Comparison of ENCODE assay signal across 8 mouse cellular contexts in the genomic region with DNA sequence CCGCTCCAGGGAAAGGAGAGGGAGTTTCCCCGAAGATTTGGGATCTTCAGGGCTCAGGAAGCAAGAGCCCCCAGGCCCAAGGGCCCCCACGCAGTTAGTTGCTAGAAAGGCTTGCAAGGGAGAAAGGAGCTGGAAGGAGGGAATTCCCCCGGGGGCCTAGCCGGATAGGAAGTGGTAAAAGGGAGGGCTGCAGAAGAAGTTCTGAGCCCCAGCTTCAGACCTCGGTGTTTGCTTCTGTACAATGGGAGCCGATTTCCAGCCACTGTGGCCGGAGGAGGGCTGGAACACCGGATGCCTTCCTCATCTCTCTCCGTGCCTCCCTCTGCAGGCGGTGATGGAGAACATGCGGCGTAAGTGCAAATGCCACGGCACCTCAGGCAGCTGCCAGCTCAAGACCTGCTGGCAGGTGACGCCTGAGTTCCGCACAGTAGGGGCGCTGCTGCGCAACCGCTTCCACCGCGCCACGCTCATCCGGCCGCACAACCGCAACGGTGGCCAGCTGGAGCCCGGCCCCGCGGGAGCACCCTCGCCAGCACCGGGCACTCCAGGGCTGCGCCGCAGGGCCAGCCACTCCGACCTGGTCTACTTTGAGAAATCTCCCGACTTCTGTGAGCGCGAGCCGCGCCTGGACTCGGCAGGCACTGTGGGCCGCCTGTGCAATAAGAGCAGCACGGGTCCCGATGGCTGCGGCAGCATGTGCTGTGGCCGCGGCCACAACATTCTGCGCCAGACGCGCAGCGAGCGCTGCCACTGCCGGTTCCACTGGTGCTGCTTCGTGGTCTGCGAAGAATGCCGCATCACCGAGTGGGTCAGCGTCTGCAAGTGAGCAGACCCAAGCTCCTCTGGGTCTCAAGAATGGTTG. TPM values are rescaled to one million over a fixed set of nuclear protein-coding genes. Genes with fewer than 3 reads are reported as not detected.
A peak's percentile ranks its signal among the peaks of the same experiment; 100 is the strongest.
DNase-seq lines count a peak whose midpoint lies in the region; ATAC-seq and TF ChIP-seq lines count a peak whose summit lies in the region.

No protein-coding gene starts in this region.

- H3K4me2 ChIP-seq in limb, embryonic 12.5 days, result peak overlapping the region; percentile 84
- H3K4me2 ChIP-seq in midbrain, embryonic 14.5 days (ENCODE audit: low read length), result peak overlapping the region; percentile 88

- H3K9me3 ChIP-seq in limb, embryonic 12.5 days, result no peaks in the 10 kb centered on the region
- H3K9me3 ChIP-seq in midbrain, embryonic 14.5 days (ENCODE audit: control insufficient read depth, low read length), result no peaks in the 10 kb centered on the region

- H3K9ac ChIP-seq in limb, embryonic 12.5 days (replicated peaks), result peak overlapping the region; percentile 53; the same call in 1 of the 2 replicates
- peak overlapping the region; percentile 49 for H3K9ac ChIP-seq in midbrain, embryonic 14.5 days (replicated peaks; ENCODE audit: low read length)

- no peak overlapping the region for H3K27ac ChIP-seq in limb, embryonic 12.5 days
- H3K27ac ChIP-seq in midbrain, embryonic 14.5 days (replicated peaks; ENCODE audit: low read depth, low read length), result peak overlapping the region; percentile 55
- H3K27ac ChIP-seq in small intestine, adult 2 months (ENCODE audit: insufficient read depth, low read depth, low read length), result no peak overlapping the region

- no peak for TF ChIP-seq POLR2A in small intestine, adult 2 months (IDR thresholded peaks at IDR 0.05; ENCODE audit: low read depth, low read length)

- WGBS in limb, embryonic 12.5 days, result 1% methylated on average over 57 of the region's 57 CpGs
- WGBS in midbrain, embryonic 14.5 days, result 1% methylated on average over 57 of the region's 57 CpGs
- under 1% methylated on average over 57 of the region's 57 CpGs for WGBS in small intestine, adult 2 months

- TF ChIP-seq CTCF in small intestine, adult 2 months (IDR thresholded peaks at IDR 0.05; ENCODE audit: extremely low read depth, insufficient read length, insufficient replicate concordance, low read depth, low read length), result peak; percentile 55; the same call in 1 of the 2 replicates

- peaks cover 53% of the 10 kb centered on the region for H3K4me1 ChIP-seq in limb, embryonic 12.5 days (replicated peaks)
- H3K4me1 ChIP-seq in midbrain, embryonic 14.5 days (ENCODE audit: control insufficient read depth, insufficient read depth, low read length), result peaks cover 27% of the 10 kb centered on the region
- peaks cover 10% of the 10 kb centered on the region for H3K4me1 ChIP-seq in small intestine, adult 2 months (ENCODE audit: control insufficient read depth, insufficient read depth, insufficient read length, low read length)

- peak; percentile 79 to 80 for DNase-seq in cerebellum, postnatal 25 days
- DNase-seq in gastrocnemius, adult 8-10 months (ENCODE audit: low spot score in 2 of 2), result peak; percentile 69 to 83
- DNase-seq in induced T-regulatory cell, adult 2 months (ENCODE audit: low read depth), result peak; percentile 87
- DNase-seq in midbrain, embryonic 14.5 days, result peak; percentile 89

- H3K27me3 ChIP-seq in limb, embryonic 12.5 days, result peaks cover 99% of the 10 kb centered on the region
- peaks cover 63% of the 10 kb centered on the region for H3K27me3 ChIP-seq in midbrain, embryonic 14.5 days (ENCODE audit: control insufficient read depth, insufficient read depth, low read length)
- H3K27me3 ChIP-seq in small intestine, adult 2 months (ENCODE audit: control insufficient read depth, insufficient read depth, low read length), result peaks cover 65% of the 10 kb centered on the region

- no peaks in the 10 kb centered on the region for H3K36me3 ChIP-seq in limb, embryonic 12.5 days
- H3K36me3 ChIP-seq in midbrain, embryonic 14.5 days (ENCODE audit: control insufficient read depth, insufficient read depth, low read length), result no peaks in the 10 kb centered on the region
- no peaks in the 10 kb centered on the region for H3K36me3 ChIP-seq in small intestine, adult 2 months (ENCODE audit: control insufficient read depth, insufficient read depth, low read length)

- peak overlapping the region; percentile 50 for H3K4me3 ChIP-seq in limb, embryonic 12.5 days (replicated peaks)
- H3K4me3 ChIP-seq in midbrain, embryonic 14.5 days (replicated peaks; ENCODE audit: low read depth, low read length), result peak overlapping the region; percentile 47
- H3K4me3 ChIP-seq in small intestine, adult 2 months (ENCODE audit: low read depth, low read length), result peak overlapping the region; percentile 59

- ATAC-seq in activated CD4-positive, CD25-positive, alpha-beta regulatory T cell, adult 4 months, result peak; percentile 75
- ATAC-seq in limb, embryonic 12.5 days (ENCODE audit: insufficient number of reproducible peaks, insufficient read depth, low FRiP score, low TSS enrichment, low read depth), result peak; percentile 24; the same call in 1 of the 2 replicates
- ATAC-seq in midbrain, embryonic 14.5 days (ENCODE audit: low FRiP score, low TSS enrichment), result peak; percentile 53; the same call in 1 of the 2 replicates
- ATAC-seq in erythroblast, adult 5-6 weeks (replicated peaks; ENCODE audit: low FRiP score, poor library complexity, severe bottlenecking), result no peak

RNA-seq across cellular contexts. Expression of a gene that starts 11.7 kb away (rescaled TPM):
- under 1 TPM in 1 of 2 experiments, not detected in 1; 0.53 TPM for polyA plus RNA-seq in activated CD4-positive, CD25-positive, alpha-beta regulatory T cell, adult 4 months (2017; shearing (Covaris generic))
- total RNA-seq in gastrocnemius, adult 8-10 months (2022), result under 1 TPM in 1 of 4 experiments, not detected in 3; 0.16 TPM
- 3.4 and 3.5 TPM in 2 replicates for polyA plus RNA-seq in limb, embryonic 12.5 days (2016; fragmentation: Nextera tagmentation; extraction: Ambion mirVana)
- polyA plus RNA-seq in midbrain, embryonic 14.5 days (2014; fragmentation: Nextera tagmentation; extraction: Ambion mirVana), result 0.11 and 0.36 TPM in 2 replicates
- polyA plus RNA-seq in small intestine, adult 2 months (2012; rRNA removed), result 0.14 and 0.57 TPM in 2 replicates
- total RNA-seq in erythroblast, adult 5-6 weeks (2015; ENCODE audit: low replicate concordance), result not detected in 2 replicates
- not detected in 2 replicates for total RNA-seq in erythroblast, adult 5-6 weeks (2017; ENCODE audit: low replicate concordance)

RNA-seq across cellular contexts. Expression of a gene that starts 31.3 kb away (rescaled TPM):
- polyA plus RNA-seq in activated CD4-positive, CD25-positive, alpha-beta regulatory T cell, adult 4 months (2017; shearing (Covaris generic)), result not detected
- under 1 TPM in 3 of 4 experiments, not detected in 1; 0.27 to 0.72 (median 0.48) TPM for total RNA-seq in gastrocnemius, adult 8-10 months (2022)
- polyA plus RNA-seq in limb, embryonic 12.5 days (2016; fragmentation: Nextera tagmentation; extraction: Ambion mirVana), result 38.7 and 40.5 TPM in 2 replicates
- 2.7 TPM in 1 of 2 replicates, not detected in the other for polyA plus RNA-seq in midbrain, embryonic 14.5 days (2014; fragmentation: Nextera tagmentation; extraction: Ambion mirVana)
- 2.0 and 6.0 TPM in 2 replicates for polyA plus RNA-seq in small intestine, adult 2 months (2012; rRNA removed)
- total RNA-seq in erythroblast, adult 5-6 weeks (2015; ENCODE audit: low replicate concordance), result not detected in 2 replicates
- not detected in 2 replicates for total RNA-seq in erythroblast, adult 5-6 weeks (2017; ENCODE audit: low replicate concordance)

RNA-seq across cellular contexts. Expression of a gene that starts 51.7 kb away (rescaled TPM):
- polyA plus RNA-seq in activated CD4-positive, CD25-positive, alpha-beta regulatory T cell, adult 4 months (2017; shearing (Covaris generic)), result not detected
- not detected for total RNA-seq in gastrocnemius, adult 8-10 months (2022)
- polyA plus RNA-seq in limb, embryonic 12.5 days (2016; fragmentation: Nextera tagmentation; extraction: Ambion mirVana), result not detected in 2 replicates
- polyA plus RNA-seq in midbrain, embryonic 14.5 days (2014; fragmentation: Nextera tagmentation; extraction: Ambion mirVana), result 16.5 and 29.9 TPM in 2 replicates
- polyA plus RNA-seq in small intestine, adult 2 months (2012; rRNA removed), result 1.2 and 2.1 TPM in 2 replicates
- not detected in 2 replicates for total RNA-seq in erythroblast, adult 5-6 weeks (2015; ENCODE audit: low replicate concordance)
- total RNA-seq in erythroblast, adult 5-6 weeks (2017; ENCODE audit: low replicate concordance), result not detected in 2 replicates

RNA-seq across cellular contexts. Expression of a gene that starts 54.0 kb away (rescaled TPM):
- polyA plus RNA-seq in activated CD4-positive, CD25-positive, alpha-beta regulatory T cell, adult 4 months (2017; shearing (Covaris generic)), result not detected
- 100 to 1,000 TPM in 3 of 4 experiments, 10 to 100 TPM in 1; 76.0 to 167 (median 125) TPM for total RNA-seq in gastrocnemius, adult 8-10 months (2022)
- 0.46 and 0.47 TPM in 2 replicates for polyA plus RNA-seq in limb, embryonic 12.5 days (2016; fragmentation: Nextera tagmentation; extraction: Ambion mirVana)
- polyA plus RNA-seq in midbrain, embryonic 14.5 days (2014; fragmentation: Nextera tagmentation; extraction: Ambion mirVana), result not detected in 2 replicates
- polyA plus RNA-seq in small intestine, adult 2 months (2012; rRNA removed), result 1.5 TPM in 1 of 2 replicates, not detected in the other
- total RNA-seq in erythroblast, adult 5-6 weeks (2015; ENCODE audit: low replicate concordance), result not detected in 2 replicates
- 0.14 TPM in 1 of 2 replicates, not detected in the other for total RNA-seq in erythroblast, adult 5-6 weeks (2017; ENCODE audit: low replicate concordance)
